In the genomic region with DNA sequence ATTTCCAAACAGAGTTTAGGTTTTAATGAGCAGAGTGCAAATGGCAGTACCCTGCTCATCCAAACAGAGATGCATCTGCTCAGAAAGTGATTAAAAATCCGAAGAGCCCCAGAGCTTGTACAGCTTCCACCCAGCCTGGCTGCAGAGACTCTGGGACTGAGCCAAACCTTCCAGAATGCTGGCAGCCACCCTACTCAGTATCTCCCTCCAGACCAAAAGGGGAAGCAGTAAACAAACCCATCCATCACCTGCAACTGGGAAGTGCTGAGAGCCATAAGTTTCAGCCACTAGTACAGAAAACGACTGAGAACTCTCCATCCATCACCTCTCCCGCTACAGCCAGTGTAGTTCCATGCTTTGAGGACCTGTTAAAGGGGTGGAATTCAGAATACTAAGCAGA, we compare ENCODE assay signal across 8 mouse cellular contexts. TPM values are rescaled to one million over a fixed set of nuclear protein-coding genes. Genes with fewer than 3 reads are reported as not detected.
DNase-seq lines count a peak whose midpoint lies in the region; ATAC-seq and TF ChIP-seq lines count a peak whose summit lies in the region.

No protein-coding gene starts in this region.

- H3K36me3 ChIP-seq in limb, embryonic 14.5 days (ENCODE audit: control insufficient read depth, insufficient read depth, low read length) = no peaks in the 10 kb centered on the region
- no peaks in the 10 kb centered on the region for H3K36me3 ChIP-seq in limb, embryonic 10.5 days
- no peaks in the 10 kb centered on the region for H3K36me3 ChIP-seq in heart, embryonic 12.5 days
- H3K36me3 ChIP-seq in kidney, postnatal 0 days (ENCODE audit: insufficient read depth, low read length) = no peaks in the 10 kb centered on the region
- H3K36me3 ChIP-seq in stomach, embryonic 14.5 days (ENCODE audit: control insufficient read depth, insufficient read depth, low read length) = no peaks in the 10 kb centered on the region

- TF ChIP-seq CTCF in kidney, postnatal 0 days (IDR thresholded peaks at IDR 0.05; ENCODE audit: low read depth) = no peak

- peak; percentile 27 for DNase-seq in limb, embryonic 14.5 days (ENCODE audit: low spot score)
- no peak for DNase-seq in limb, embryonic 10.5 days (ENCODE audit: low spot score)
- peak; percentile 27 for DNase-seq in embryo, embryonic 10 days (ENCODE audit: low spot score)
- DNase-seq in kidney, postnatal 0 days (ENCODE audit: low spot score) = peak; percentile 69
- peak; percentile 7 for DNase-seq in lung, postnatal 36 days

- no peak overlapping the region for H3K9ac ChIP-seq in limb, embryonic 14.5 days (ENCODE audit: low read depth, low read length, severe bottlenecking)
- no peak overlapping the region for H3K9ac ChIP-seq in heart, embryonic 12.5 days
- no peak overlapping the region for H3K9ac ChIP-seq in kidney, postnatal 0 days (ENCODE audit: low read depth, low read length)
- no peak overlapping the region for H3K9ac ChIP-seq in stomach, embryonic 14.5 days (replicated peaks; ENCODE audit: low read depth, low read length)

- H3K4me3 ChIP-seq in limb, embryonic 14.5 days (replicated peaks; ENCODE audit: low read length) = no peak overlapping the region
- H3K4me3 ChIP-seq in limb, embryonic 10.5 days = no peak overlapping the region
- no peak overlapping the region for H3K4me3 ChIP-seq in heart, embryonic 12.5 days
- no peak overlapping the region for H3K4me3 ChIP-seq in kidney, postnatal 0 days (replicated peaks; ENCODE audit: low read depth, low read length)
- no peak overlapping the region for H3K4me3 ChIP-seq in stomach, embryonic 14.5 days (ENCODE audit: low read depth, low read length)

- H3K4me2 ChIP-seq in limb, embryonic 14.5 days (replicated peaks; ENCODE audit: low read depth, low read length, severe bottlenecking) = no peak overlapping the region
- H3K4me2 ChIP-seq in heart, embryonic 12.5 days = no peak overlapping the region
- no peak overlapping the region for H3K4me2 ChIP-seq in kidney, postnatal 0 days (ENCODE audit: low read length)
- H3K4me2 ChIP-seq in stomach, embryonic 14.5 days (replicated peaks; ENCODE audit: low read depth, low read length) = no peak overlapping the region

- H3K4me1 ChIP-seq in limb, embryonic 14.5 days (ENCODE audit: control insufficient read depth, insufficient read depth, low read length) = no peaks in the 10 kb centered on the region
- peaks cover 17% of the 10 kb centered on the region for H3K4me1 ChIP-seq in limb, embryonic 10.5 days
- no peaks in the 10 kb centered on the region; the same call in 1 of the 2 replicates for H3K4me1 ChIP-seq in heart, embryonic 12.5 days (replicated peaks)
- H3K4me1 ChIP-seq in kidney, postnatal 0 days (replicated peaks; ENCODE audit: insufficient read depth, low read length) = no peaks in the 10 kb centered on the region
- H3K4me1 ChIP-seq in stomach, embryonic 14.5 days (ENCODE audit: control insufficient read depth, insufficient read depth, low read length) = no peaks in the 10 kb centered on the region

- no peaks in the 10 kb centered on the region for H3K27me3 ChIP-seq in limb, embryonic 14.5 days (ENCODE audit: control insufficient read depth, insufficient read depth, low read length)
- H3K27me3 ChIP-seq in limb, embryonic 10.5 days (ENCODE audit: low read depth, poor library complexity, severe bottlenecking) = no peaks in the 10 kb centered on the region
- no peaks in the 10 kb centered on the region for H3K27me3 ChIP-seq in heart, embryonic 12.5 days (replicated peaks)
- H3K27me3 ChIP-seq in kidney, postnatal 0 days (ENCODE audit: insufficient read depth, low read length) = no peaks in the 10 kb centered on the region
- no peaks in the 10 kb centered on the region for H3K27me3 ChIP-seq in stomach, embryonic 14.5 days (ENCODE audit: control insufficient read depth, insufficient read depth, low read length)

- ATAC-seq in limb, embryonic 14.5 days (ENCODE audit: low FRiP score, low read depth) = no peak
- ATAC-seq in heart, embryonic 12.5 days (ENCODE audit: insufficient number of reproducible peaks, low FRiP score) = peak; percentile 72; the same call in 1 of the 2 replicates
- no peak for ATAC-seq in kidney, postnatal 0 days (replicated peaks; ENCODE audit: low FRiP score, low read depth)
- ATAC-seq in stomach, embryonic 14.5 days (ENCODE audit: insufficient number of reproducible peaks, insufficient read depth, low FRiP score, low read depth) = peak; percentile 49; the same call in 1 of the 2 replicates
- no peak for ATAC-seq in CD4-positive, CD25-positive, alpha-beta regulatory T cell, adult 4 months

- TF ChIP-seq POLR2A in limb, embryonic 14.5 days (IDR thresholded peaks at IDR 0.05; ENCODE audit: borderline replicate concordance, extremely low read depth, insufficient read depth, insufficient read length) = no peak

- 8% methylated on average over 3 of the region's 3 CpGs for WGBS in limb, embryonic 14.5 days
- WGBS in limb, embryonic 10.5 days = 16% methylated on average over 3 of the region's 3 CpGs
- 8% methylated on average over 3 of the region's 3 CpGs for WGBS in heart, embryonic 12.5 days
- 3% methylated on average over 3 of the region's 3 CpGs for WGBS in kidney, postnatal 0 days
- 3% methylated on average over 3 of the region's 3 CpGs for WGBS in stomach, embryonic 14.5 days

- no peaks in the 10 kb centered on the region for H3K9me3 ChIP-seq in limb, embryonic 14.5 days (ENCODE audit: control insufficient read depth, low read length)
- H3K9me3 ChIP-seq in limb, embryonic 10.5 days (replicated peaks) = no peaks in the 10 kb centered on the region
- H3K9me3 ChIP-seq in heart, embryonic 12.5 days (replicated peaks) = no peaks in the 10 kb centered on the region
- H3K9me3 ChIP-seq in kidney, postnatal 0 days (replicated peaks; ENCODE audit: low read length) = no peaks in the 10 kb centered on the region
- H3K9me3 ChIP-seq in stomach, embryonic 14.5 days (ENCODE audit: control insufficient read depth, low read depth, low read length) = no peaks in the 10 kb centered on the region

- no peak overlapping the region for H3K27ac ChIP-seq in limb, embryonic 14.5 days (replicated peaks; ENCODE audit: low read depth, low read length)
- no peak overlapping the region for H3K27ac ChIP-seq in limb, embryonic 10.5 days
- no peak overlapping the region for H3K27ac ChIP-seq in heart, embryonic 12.5 days (ENCODE audit: poor library complexity, severe bottlenecking)
- no peak overlapping the region for H3K27ac ChIP-seq in kidney, postnatal 0 days
- H3K27ac ChIP-seq in stomach, embryonic 14.5 days (ENCODE audit: low read length) = no peak overlapping the region

RNA-seq across cellular contexts. Expression of gene Gm21962, which starts 9.6 kb away (rescaled TPM):
- not detected in 2 replicates for polyA plus RNA-seq in limb, embryonic 14.5 days (2012; rRNA removed)
- not detected in 2 replicates for polyA plus RNA-seq in limb, embryonic 14.5 days (2014; fragmentation: Nextera tagmentation; extraction: Ambion mirVana)
- polyA plus RNA-seq in limb, embryonic 10.5 days (2016; fragmentation: Nextera tagmentation; extraction: Ambion mirVana) = not detected in 2 replicates
- polyA plus RNA-seq in heart, embryonic 12.5 days (2016; fragmentation: Nextera tagmentation; extraction: Ambion mirVana) = not detected in 2 replicates
- polyA plus RNA-seq in kidney, postnatal 0 days (2015; fragmentation: Nextera tagmentation; extraction: Ambion mirVana) = not detected in 2 replicates
- not detected in 2 replicates for polyA plus RNA-seq in stomach, embryonic 14.5 days (2014; fragmentation: Nextera tagmentation; extraction: Ambion mirVana)
- not detected for polyA plus RNA-seq in CD4-positive, CD25-positive, alpha-beta regulatory T cell, adult 4 months (2017; shearing (Covaris generic))

RNA-seq across cellular contexts. Expression of gene Ddit4l, which starts 59.5 kb away (rescaled TPM):
- polyA plus RNA-seq in limb, embryonic 14.5 days (2012; rRNA removed) = 9.2 and 10.9 TPM in 2 replicates
- 20.4 and 21.0 TPM in 2 replicates for polyA plus RNA-seq in limb, embryonic 14.5 days (2014; fragmentation: Nextera tagmentation; extraction: Ambion mirVana)
- polyA plus RNA-seq in limb, embryonic 10.5 days (2016; fragmentation: Nextera tagmentation; extraction: Ambion mirVana) = 3.8 and 6.3 TPM in 2 replicates
- polyA plus RNA-seq in heart, embryonic 12.5 days (2016; fragmentation: Nextera tagmentation; extraction: Ambion mirVana) = 5.9 and 6.5 TPM in 2 replicates
- 19.6 and 23.1 TPM in 2 replicates for polyA plus RNA-seq in kidney, postnatal 0 days (2015; fragmentation: Nextera tagmentation; extraction: Ambion mirVana)
- 3.8 and 6.4 TPM in 2 replicates for polyA plus RNA-seq in stomach, embryonic 14.5 days (2014; fragmentation: Nextera tagmentation; extraction: Ambion mirVana)
- not detected for polyA plus RNA-seq in CD4-positive, CD25-positive, alpha-beta regulatory T cell, adult 4 months (2017; shearing (Covaris generic))

Comparison
In these comparisons a context has a peak if more than half of its experiments do, and no peak if none do; other contexts are left out.
1. ATAC-seq: peak in heart, embryonic 12.5 days (single experiment) and stomach, embryonic 14.5 days (single experiment); none in limb, embryonic 14.5 days (single experiment), kidney, postnatal 0 days (single experiment) and CD4-positive, CD25-positive, alpha-beta regulatory T cell, adult 4 months (single experiment).